Mouse (Mus musculus) cerebellum, adult 2 months (tissue): ENCODE results near the gene Scamp4.

Experiments used
- CTCF ChIP-seq: fragments of 200-500 bp; IDR thresholded peaks from 2 replicates; pipeline ENCODE4 v1.5.1; 2011; ENCODE audit warnings: low read depth, mild to moderate bottlenecking, control low read depth, low read length, moderate library complexity, borderline replicate concordance; ENCODE audit not compliant: insufficient read depth
- POLR2A ChIP-seq: fragments of 200-500 bp; IDR thresholded peaks from 2 replicates; pipeline ENCODE4 v1.6.1; 2011; ENCODE audit warnings: low read length, control low read depth, borderline replicate concordance; ENCODE audit not compliant: insufficient read depth

DNA sequence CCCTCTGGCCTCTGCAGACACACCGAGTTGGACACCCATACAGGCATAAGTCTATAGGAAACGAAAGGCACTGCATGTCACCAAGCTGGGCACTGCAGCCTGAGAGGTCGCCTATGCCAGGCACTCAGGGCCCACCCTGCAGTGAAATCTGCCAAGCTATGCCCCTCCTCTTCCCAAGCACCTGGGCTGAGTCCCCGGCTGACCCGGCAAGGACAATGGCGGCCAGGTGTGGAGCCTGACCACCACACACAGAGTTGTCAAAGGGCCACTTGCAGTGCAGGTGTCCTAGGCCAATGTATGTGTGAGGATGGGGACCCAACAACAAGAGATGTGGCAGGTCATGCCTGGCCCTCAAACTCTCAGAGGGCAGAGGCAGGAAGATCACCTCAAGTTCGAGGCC, 43.2 kb upstream of the Scamp4 start:
- no peak for TF ChIP-seq CTCF
- no peak for TF ChIP-seq POLR2A
